Mouse (Mus musculus): ENCODE data around the gene Clcc1. TPM values are rescaled to one million over a fixed set of nuclear protein-coding genes. Genes with fewer than 3 reads are reported as not detected.
"Not testable (repeated sequence)": the region's sequence is repeated elsewhere in the genome, so short reads cannot be mapped to it uniquely, and the experiment has no call there.

Gene Clcc1
- polyA plus RNA-seq, 1 experiment, result 25.2 TPM

- TF ChIP-seq CTCF (IDR thresholded peaks at IDR 0.05; ENCODE audit: low read depth, low read length) (no peak), EP300 (IDR thresholded peaks at IDR 0.05; ENCODE audit: insufficient read depth, low read depth, low read length) (no peak), POLR2A (IDR thresholded peaks at IDR 0.05; ENCODE audit: insufficient read depth, low read length) (no peak)
- no peak overlapping the region for H3K4me3 ChIP-seq (ENCODE audit: low read depth, low read length)
- no peaks in the 10 kb centered on the region for H3K27me3 ChIP-seq (ENCODE audit: control insufficient read depth, insufficient read depth, low read length, poor library complexity, severe bottlenecking)
- no peaks in the 10 kb centered on the region for H3K9me3 ChIP-seq (replicated peaks; ENCODE audit: control insufficient read depth, insufficient read depth, low read length, poor library complexity, severe bottlenecking)
- H3K27ac ChIP-seq (ENCODE audit: insufficient read depth, low read length), result no peak overlapping the region
- H3K9ac ChIP-seq (ENCODE audit: low read depth, poor library complexity, severe bottlenecking), result no peak overlapping the region
- no peaks in the 10 kb centered on the region; the same call in 1 of the 2 replicates for H3K36me3 ChIP-seq (ENCODE audit: control insufficient read depth, insufficient read depth, low read length, poor library complexity, severe bottlenecking)
- no peaks in the 10 kb centered on the region for H3K4me1 ChIP-seq (ENCODE audit: control insufficient read depth, insufficient read depth, low read length)
These were observed 7.7 kb upstream of the Clcc1 start for GRCm38 (mm10) chr3:108646036-108646435.

GRCm38 (mm10) chr3:108647681-108648080, 6.0 kb upstream of the Clcc1 start:
- not testable (repeated sequence) for H3K27ac ChIP-seq (ENCODE audit: insufficient read depth, low read length); H3K9ac ChIP-seq (ENCODE audit: low read depth, poor library complexity, severe bottlenecking); H3K9me3 ChIP-seq (replicated peaks; ENCODE audit: control insufficient read depth, insufficient read depth, low read length, poor library complexity, severe bottlenecking); H3K4me3 ChIP-seq (ENCODE audit: low read depth, low read length); H3K36me3 ChIP-seq (ENCODE audit: control insufficient read depth, insufficient read depth, low read length, poor library complexity, severe bottlenecking); H3K4me1 ChIP-seq (ENCODE audit: control insufficient read depth, insufficient read depth, low read length); H3K27me3 ChIP-seq (ENCODE audit: control insufficient read depth, insufficient read depth, low read length, poor library complexity, severe bottlenecking)

- Histone ChIP-seq H3K36me3 (ENCODE audit: control insufficient read depth, insufficient read depth, low read length, poor library complexity, severe bottlenecking) (no peaks in the 10 kb centered on the region), H3K9ac (ENCODE audit: low read depth, poor library complexity, severe bottlenecking) (peak overlapping the region; percentile 38; the same call in 1 of the 2 replicates), H3K27me3 (ENCODE audit: control insufficient read depth, insufficient read depth, low read length, poor library complexity, severe bottlenecking) (no peaks in the 10 kb centered on the region), H3K4me3 (ENCODE audit: low read depth, low read length) (no peak overlapping the region), H3K4me1 (ENCODE audit: control insufficient read depth, insufficient read depth, low read length) (no peaks in the 10 kb centered on the region), H3K27ac (ENCODE audit: insufficient read depth, low read length) (0 out of 2 replicates have a peak overlapping the region, but pooled peaks have one; percentile 5), H3K9me3 (replicated peaks; ENCODE audit: control insufficient read depth, insufficient read depth, low read length, poor library complexity, severe bottlenecking) (no peaks in the 10 kb centered on the region)
- no peak for TF ChIP-seq POLR2A (IDR thresholded peaks at IDR 0.05; ENCODE audit: insufficient read depth, low read length)
- no peak for TF ChIP-seq CTCF (IDR thresholded peaks at IDR 0.05; ENCODE audit: low read depth, low read length)
- TF ChIP-seq EP300 (IDR thresholded peaks at IDR 0.05; ENCODE audit: insufficient read depth, low read depth, low read length), result no peak
These were observed 659 bp upstream of the Clcc1 start for GRCm38 (mm10) chr3:108652866-108653642.

- H3K9me3 ChIP-seq (replicated peaks; ENCODE audit: control insufficient read depth, insufficient read depth, low read length, poor library complexity, severe bottlenecking), result no peaks in the 10 kb centered on the region
- no peaks in the 10 kb centered on the region for H3K36me3 ChIP-seq (ENCODE audit: control insufficient read depth, insufficient read depth, low read length, poor library complexity, severe bottlenecking)
- no peak for TF ChIP-seq CTCF (IDR thresholded peaks at IDR 0.05; ENCODE audit: low read depth, low read length)
- no peak for TF ChIP-seq EP300 (IDR thresholded peaks at IDR 0.05; ENCODE audit: insufficient read depth, low read depth, low read length)
- TF ChIP-seq POLR2A (IDR thresholded peaks at IDR 0.05; ENCODE audit: insufficient read depth, low read length), result no peak
- no peak overlapping the region for H3K27ac ChIP-seq (ENCODE audit: insufficient read depth, low read length)
- H3K4me1 ChIP-seq (ENCODE audit: control insufficient read depth, insufficient read depth, low read length), result no peaks in the 10 kb centered on the region
- peak overlapping the region; percentile 96 for H3K4me3 ChIP-seq (ENCODE audit: low read depth, low read length)
- peak overlapping the region; percentile 81 for H3K9ac ChIP-seq (ENCODE audit: low read depth, poor library complexity, severe bottlenecking)
- no peaks in the 10 kb centered on the region for H3K27me3 ChIP-seq (ENCODE audit: control insufficient read depth, insufficient read depth, low read length, poor library complexity, severe bottlenecking)
These were observed 853 bp downstream of the Clcc1 start for GRCm38 (mm10) chr3:108654566-108654965.

GRCm38 (mm10) chr3:108655486-108655885, 1.8 kb downstream of the Clcc1 start:
- H3K27ac ChIP-seq (ENCODE audit: insufficient read depth, low read length), result no peak overlapping the region
- no peaks in the 10 kb centered on the region for H3K36me3 ChIP-seq (ENCODE audit: control insufficient read depth, insufficient read depth, low read length, poor library complexity, severe bottlenecking)
- TF ChIP-seq POLR2A (IDR thresholded peaks at IDR 0.05; ENCODE audit: insufficient read depth, low read length) (no peak), EP300 (IDR thresholded peaks at IDR 0.05; ENCODE audit: insufficient read depth, low read depth, low read length) (no peak), CTCF (IDR thresholded peaks at IDR 0.05; ENCODE audit: low read depth, low read length) (no peak)
- no peaks in the 10 kb centered on the region for H3K9me3 ChIP-seq (replicated peaks; ENCODE audit: control insufficient read depth, insufficient read depth, low read length, poor library complexity, severe bottlenecking)
- H3K4me3 ChIP-seq (ENCODE audit: low read depth, low read length), result no peak overlapping the region
- H3K27me3 ChIP-seq (ENCODE audit: control insufficient read depth, insufficient read depth, low read length, poor library complexity, severe bottlenecking), result no peaks in the 10 kb centered on the region
- no peaks in the 10 kb centered on the region for H3K4me1 ChIP-seq (ENCODE audit: control insufficient read depth, insufficient read depth, low read length)
- no peak overlapping the region for H3K9ac ChIP-seq (ENCODE audit: low read depth, poor library complexity, severe bottlenecking)

GRCm38 (mm10) chr3:108658612-108659011, 4.9 kb downstream of the Clcc1 start:
- TF ChIP-seq CTCF (IDR thresholded peaks at IDR 0.05; ENCODE audit: low read depth, low read length) (no peak), EP300 (IDR thresholded peaks at IDR 0.05; ENCODE audit: insufficient read depth, low read depth, low read length) (no peak), POLR2A (IDR thresholded peaks at IDR 0.05; ENCODE audit: insufficient read depth, low read length) (no peak)
- Histone ChIP-seq H3K9ac (ENCODE audit: low read depth, poor library complexity, severe bottlenecking) (no peak overlapping the region), H3K27ac (ENCODE audit: insufficient read depth, low read length) (no peak overlapping the region), H3K9me3 (replicated peaks; ENCODE audit: control insufficient read depth, insufficient read depth, low read length, poor library complexity, severe bottlenecking) (no peaks in the 10 kb centered on the region), H3K36me3 (ENCODE audit: control insufficient read depth, insufficient read depth, low read length, poor library complexity, severe bottlenecking) (peaks cover 7% of the 10 kb centered on the region), H3K27me3 (ENCODE audit: control insufficient read depth, insufficient read depth, low read length, poor library complexity, severe bottlenecking) (no peaks in the 10 kb centered on the region), H3K4me3 (ENCODE audit: low read depth, low read length) (no peak overlapping the region), H3K4me1 (ENCODE audit: control insufficient read depth, insufficient read depth, low read length) (no peaks in the 10 kb centered on the region)
